18 mouse cellular contexts compared by ENCODE assay signal in genomic region chr1:38796936-38797335, GRCm38 (mm10). TPM values are rescaled to one million over a fixed set of nuclear protein-coding genes. Genes with fewer than 3 reads are reported as not detected.
DNase-seq lines count a peak whose midpoint lies in the region; ATAC-seq and TF ChIP-seq lines count a peak whose summit lies in the region.
"Had no signal": no experiment of that assay in that cellular context is flagged by ENCODE, and none has a peak within 500 bp of the region (broad histone marks: within the 10 kb centered on the region; RNA-seq: fewer than 3 reads in every experiment).

No protein-coding gene starts in this region.

- ATAC-seq in forebrain, embryonic 14.5 days: no peak
- ATAC-seq in forebrain, embryonic 11.5 days (replicated peaks; ENCODE audit: low FRiP score): no peak
- ATAC-seq in kidney, embryonic 15.5 days (replicated peaks; ENCODE audit: low FRiP score): no peak
- ATAC-seq in midbrain, postnatal 0 days (ENCODE audit: low FRiP score): no peak
- ATAC-seq in midbrain, embryonic 11.5 days (ENCODE audit: low FRiP score): no peak
- ATAC-seq in intestine, embryonic 16.5 days: no peak
- ATAC-seq in frontal cortex, adult (ENCODE audit: low TSS enrichment): no peak

- peaks cover 30% of the 10 kb centered on the region for H3K36me3 ChIP-seq in forebrain, embryonic 14.5 days (ENCODE audit: control insufficient read depth, insufficient read depth, low read length)
- H3K36me3 ChIP-seq in forebrain, embryonic 11.5 days (ENCODE audit: control insufficient read depth, insufficient read depth, low read length): no peaks in the 10 kb centered on the region
- no peaks in the 10 kb centered on the region; the same call in 1 of the 2 replicates for H3K36me3 ChIP-seq in kidney, embryonic 15.5 days
- H3K36me3 ChIP-seq in midbrain, postnatal 0 days (ENCODE audit: insufficient read depth, low read length): peaks cover 45% of the 10 kb centered on the region
- peaks cover 2% of the 10 kb centered on the region; the same call in 1 of the 2 replicates for H3K36me3 ChIP-seq in midbrain, embryonic 11.5 days (ENCODE audit: control insufficient read depth, insufficient read depth, low read length)
- H3K36me3 ChIP-seq in intestine, embryonic 16.5 days (ENCODE audit: control insufficient read depth, insufficient read depth, low read length): no peaks in the 10 kb centered on the region
- H3K36me3 ChIP-seq: heart, embryonic 15.5 days had no signal

- no peaks in the 10 kb centered on the region for H3K4me1 ChIP-seq in forebrain, embryonic 14.5 days (ENCODE audit: control insufficient read depth, insufficient read depth, low read length)
- 0 out of 2 replicates have a peak, but pooled peaks cover 1% of the 10 kb centered on the region for H3K4me1 ChIP-seq in forebrain, embryonic 11.5 days (replicated peaks; ENCODE audit: control insufficient read depth, insufficient read depth, low read length)
- H3K4me1 ChIP-seq in kidney, embryonic 15.5 days: no peaks in the 10 kb centered on the region
- no peaks in the 10 kb centered on the region for H3K4me1 ChIP-seq in midbrain, postnatal 0 days (ENCODE audit: insufficient read depth, low read length)
- peaks cover 21% of the 10 kb centered on the region for H3K4me1 ChIP-seq in midbrain, embryonic 11.5 days (ENCODE audit: control insufficient read depth, insufficient read depth, low read length)
- no peaks in the 10 kb centered on the region for H3K4me1 ChIP-seq in intestine, embryonic 16.5 days (ENCODE audit: control insufficient read depth, insufficient read depth, low read length)
- H3K4me1 ChIP-seq: embryonic facial prominence, embryonic 15.5 days; heart, embryonic 15.5 days had no signal

- no peaks in the 10 kb centered on the region for H3K27me3 ChIP-seq in forebrain, embryonic 14.5 days (replicated peaks; ENCODE audit: control insufficient read depth, insufficient read depth, low read length)
- H3K27me3 ChIP-seq in forebrain, embryonic 11.5 days (ENCODE audit: control insufficient read depth, insufficient read depth, low read length): no peaks in the 10 kb centered on the region
- H3K27me3 ChIP-seq in kidney, embryonic 15.5 days: no peaks in the 10 kb centered on the region
- H3K27me3 ChIP-seq in midbrain, postnatal 0 days (ENCODE audit: insufficient read depth, low read length): no peaks in the 10 kb centered on the region
- H3K27me3 ChIP-seq in midbrain, embryonic 11.5 days (ENCODE audit: control insufficient read depth, insufficient read depth, low read length): no peaks in the 10 kb centered on the region; the same call in 1 of the 2 replicates
- no peaks in the 10 kb centered on the region for H3K27me3 ChIP-seq in intestine, embryonic 16.5 days (replicated peaks; ENCODE audit: control insufficient read depth, insufficient read depth, low read length)
- H3K27me3 ChIP-seq: embryonic facial prominence, embryonic 15.5 days; heart, embryonic 15.5 days had no signal

- no peak overlapping the region for H3K4me2 ChIP-seq in forebrain, embryonic 14.5 days (ENCODE audit: low read length)
- no peak overlapping the region for H3K4me2 ChIP-seq in forebrain, embryonic 11.5 days (ENCODE audit: low read depth, low read length, severe bottlenecking)
- H3K4me2 ChIP-seq in kidney, embryonic 15.5 days: no peak overlapping the region
- H3K4me2 ChIP-seq in midbrain, postnatal 0 days (ENCODE audit: low read depth, low read length, poor library complexity, severe bottlenecking): no peak overlapping the region
- no peak overlapping the region for H3K4me2 ChIP-seq in midbrain, embryonic 11.5 days
- no peak overlapping the region for H3K4me2 ChIP-seq in intestine, embryonic 16.5 days (ENCODE audit: low read depth, low read length)
- H3K4me2 ChIP-seq: embryonic facial prominence, embryonic 15.5 days; heart, embryonic 15.5 days; liver, embryonic 11.5 days had no signal

- H3K9ac ChIP-seq in forebrain, embryonic 14.5 days (ENCODE audit: low read length): no peak overlapping the region
- no peak overlapping the region for H3K9ac ChIP-seq in forebrain, embryonic 11.5 days (ENCODE audit: low read length)
- no peak overlapping the region for H3K9ac ChIP-seq in kidney, embryonic 15.5 days
- H3K9ac ChIP-seq in midbrain, postnatal 0 days (replicated peaks; ENCODE audit: low read length, poor library complexity, severe bottlenecking): no peak overlapping the region
- H3K9ac ChIP-seq in midbrain, embryonic 11.5 days (ENCODE audit: low read length): no peak overlapping the region
- no peak overlapping the region for H3K9ac ChIP-seq in intestine, embryonic 16.5 days (ENCODE audit: low read depth, low read length)
- H3K9ac ChIP-seq: embryonic facial prominence, embryonic 15.5 days; heart, embryonic 15.5 days had no signal

- peak; percentile 29 for DNase-seq in forebrain, embryonic 14.5 days (ENCODE audit: low spot score)
- no peak for DNase-seq in forebrain, embryonic 11.5 days (ENCODE audit: low spot score)
- peak; percentile 36 for DNase-seq in kidney, postnatal 10 days
- peak; percentile 40 for DNase-seq in midbrain, postnatal 0 days (ENCODE audit: low spot score)
- no peak for DNase-seq in midbrain, embryonic 11.5 days (ENCODE audit: low spot score, missing footprints)
- DNase-seq: adrenal gland, adult 2 months; cerebellum, adult 9-10 months; gastrocnemius, adult 2 months; heart, postnatal 4 days; lung, adult 18-20 months; thymus, adult 18-20 months had no signal

- H3K9me3 ChIP-seq in forebrain, embryonic 14.5 days (replicated peaks; ENCODE audit: control insufficient read depth, low read length): no peaks in the 10 kb centered on the region
- no peaks in the 10 kb centered on the region for H3K9me3 ChIP-seq in forebrain, embryonic 11.5 days (ENCODE audit: control insufficient read depth, low read length)
- no peaks in the 10 kb centered on the region for H3K9me3 ChIP-seq in kidney, embryonic 15.5 days (replicated peaks)
- H3K9me3 ChIP-seq in midbrain, postnatal 0 days (ENCODE audit: low read length): no peaks in the 10 kb centered on the region
- no peaks in the 10 kb centered on the region for H3K9me3 ChIP-seq in midbrain, embryonic 11.5 days (ENCODE audit: control insufficient read depth, low read length)
- H3K9me3 ChIP-seq in intestine, embryonic 16.5 days (ENCODE audit: control insufficient read depth, low read length): no peaks in the 10 kb centered on the region
- H3K9me3 ChIP-seq: embryonic facial prominence, embryonic 15.5 days; heart, embryonic 15.5 days had no signal

- TF ChIP-seq CTCF in midbrain, postnatal 0 days (IDR thresholded peaks at IDR 0.05): no peak

- no peak overlapping the region for H3K27ac ChIP-seq in forebrain, embryonic 14.5 days (ENCODE audit: low read depth, low read length)
- no peak overlapping the region for H3K27ac ChIP-seq in forebrain, embryonic 11.5 days (ENCODE audit: low read depth, low read length)
- no peak overlapping the region for H3K27ac ChIP-seq in kidney, embryonic 15.5 days
- no peak overlapping the region for H3K27ac ChIP-seq in midbrain, postnatal 0 days (ENCODE audit: low read depth, low read length)
- H3K27ac ChIP-seq in midbrain, embryonic 11.5 days (ENCODE audit: low read depth, low read length): no peak overlapping the region
- no peak overlapping the region for H3K27ac ChIP-seq in intestine, embryonic 16.5 days (ENCODE audit: low read length)
- H3K27ac ChIP-seq: embryonic facial prominence, embryonic 15.5 days; gastrocnemius, adult 2 months; heart, embryonic 15.5 days had no signal

- 60% methylated on average over 6 of the region's 6 CpGs for WGBS in forebrain, embryonic 14.5 days
- WGBS in forebrain, embryonic 11.5 days: 53% methylated on average over 6 of the region's 6 CpGs
- 61% methylated on average over 6 of the region's 6 CpGs for WGBS in kidney, embryonic 15.5 days
- 29% methylated on average over 6 of the region's 6 CpGs for WGBS in midbrain, postnatal 0 days
- WGBS in midbrain, embryonic 11.5 days: 31% methylated on average over 6 of the region's 6 CpGs
- 74% methylated on average over 6 of the region's 6 CpGs for WGBS in intestine, embryonic 16.5 days

- H3K4me3 ChIP-seq in forebrain, embryonic 14.5 days (ENCODE audit: low read depth, low read length): no peak overlapping the region
- no peak overlapping the region for H3K4me3 ChIP-seq in forebrain, embryonic 11.5 days (ENCODE audit: low read depth, low read length)
- H3K4me3 ChIP-seq in kidney, embryonic 15.5 days (replicated peaks): no peak overlapping the region
- no peak overlapping the region for H3K4me3 ChIP-seq in midbrain, postnatal 0 days (ENCODE audit: low read depth, low read length)
- no peak overlapping the region for H3K4me3 ChIP-seq in midbrain, embryonic 11.5 days (ENCODE audit: low read depth, low read length)
- no peak overlapping the region for H3K4me3 ChIP-seq in intestine, embryonic 16.5 days (ENCODE audit: low read length)
- H3K4me3 ChIP-seq: embryonic facial prominence, embryonic 15.5 days; gastrocnemius, adult 2 months; heart, embryonic 15.5 days; myocyte had no signal

RNA-seq across cellular contexts. Expression of gene Lonrf2, which starts 39.6 kb away (rescaled TPM):
- 10.5 and 11.1 TPM in 2 replicates for polyA plus RNA-seq in forebrain, embryonic 14.5 days (2014; fragmentation: Nextera tagmentation; extraction: Ambion mirVana)
- polyA plus RNA-seq in forebrain, embryonic 11.5 days (2014; fragmentation: Nextera tagmentation; extraction: Ambion mirVana): 2.4 and 2.9 TPM in 2 replicates
- 1.3 and 1.7 TPM in 2 replicates for polyA plus RNA-seq in kidney, embryonic 15.5 days (2015; fragmentation: Nextera tagmentation; extraction: Ambion mirVana)
- total RNA-seq in midbrain, postnatal 0 days (2014; rRNA removed): 155 and 183 TPM in 2 replicates
- polyA plus RNA-seq in midbrain, postnatal 0 days (2015; fragmentation: Nextera tagmentation; extraction: Ambion mirVana): 24.2 and 28.8 TPM in 2 replicates
- polyA plus RNA-seq in midbrain, embryonic 11.5 days (2014; fragmentation: Nextera tagmentation; extraction: Ambion mirVana): 4.2 TPM in 2 replicates
- 0.72 and 0.79 TPM in 2 replicates for polyA plus RNA-seq in intestine, embryonic 16.5 days (2015; fragmentation: Nextera tagmentation; extraction: Ambion mirVana)
- polyA plus RNA-seq: myocyte had no signal

Comparison
In these comparisons a context has a peak if more than half of its experiments do, and no peak if none do; other contexts are left out.
1. DNase-seq: peak in forebrain, embryonic 14.5 days (single experiment), kidney, postnatal 10 days (single experiment) and midbrain, postnatal 0 days (single experiment); none in forebrain, embryonic 11.5 days (single experiment) and midbrain, embryonic 11.5 days (single experiment).